Mouse (Mus musculus) bone marrow, adult 2 months (tissue): ENCODE results near the gene Srrm4.

Source experiments
- CTCF ChIP-seq: fragments of 200-500 bp; IDR thresholded peaks from 2 replicates; pipeline ENCODE4 v1.5.1; 2011; ENCODE audit warnings: low read length, control low read depth; ENCODE audit not compliant: control insufficient read depth, insufficient read depth
- POLR2A ChIP-seq: fragments of 200-500 bp; IDR thresholded peaks from 2 replicates; pipeline ENCODE4 v1.6.1; 2011; ENCODE audit warnings: low read depth, mild to moderate bottlenecking, control low read depth, low read length, borderline replicate concordance; ENCODE audit not compliant: control insufficient read depth

- no peak for TF ChIP-seq POLR2A
- no peak for TF ChIP-seq CTCF
Observed at GRCm38 (mm10) chr5:116566385-116567045, 25.1 kb downstream of the Srrm4 start.
